Mouse (Mus musculus) liver, embryonic 16.5 days (tissue): ENCODE measurements around the gene Znfx1. TPM values are rescaled to one million over a fixed set of nuclear protein-coding genes. Genes with fewer than 3 reads are reported as not detected.

Experiments used
- ATAC-seq: fragments of 200-750 bp; cut with Nextera tagmentation; 2 replicates; pipeline ENCODE4 v1.8.0; 2017; ENCODE audit warnings: low read depth, mild to moderate bottlenecking, moderate number of reproducible peaks, moderate library complexity
- H3K27ac ChIP-seq: fragments of 300-500 bp; sonication (generic); 2 replicates; pipeline ENCODE4 v1.5.1; 2014; ENCODE audit warnings: mild to moderate bottlenecking, low read length
- H3K27me3 ChIP-seq: fragments of 300-500 bp; sonication (generic); 2 replicates; pipeline ENCODE4 v1.6.1; 2014; ENCODE audit warnings: low read depth, low read length, mixed read lengths; ENCODE audit not compliant: control insufficient read depth, insufficient read depth
- H3K36me3 ChIP-seq: fragments of 300-500 bp; sonication (generic); 2 replicates; pipeline ENCODE4 v1.6.1; 2014; ENCODE audit warnings: mild to moderate bottlenecking; ENCODE audit not compliant: control insufficient read depth, insufficient read depth
- H3K4me1 ChIP-seq: fragments of 300-500 bp; sonication (generic); 2 replicates; pipeline ENCODE4 v1.6.1; 2014; ENCODE audit warnings: low read depth, low read length, mixed read lengths; ENCODE audit not compliant: control insufficient read depth
- H3K4me2 ChIP-seq: fragments of 300-500 bp; sonication (generic); 2 replicates; pipeline ENCODE4 v1.6.1; 2014; ENCODE audit warnings: low read depth, low read length, mixed read lengths
- H3K4me3 ChIP-seq: fragments of 300-500 bp; sonication (generic); 2 replicates; pipeline ENCODE4 v1.5.1; 2014; ENCODE audit warnings: low read depth, mild to moderate bottlenecking, low read length
- H3K9ac ChIP-seq: fragments of 300-500 bp; sonication (generic); 2 replicates; pipeline ENCODE4 v1.6.1; 2014; ENCODE audit warnings: low read depth, low read length
- H3K9me3 ChIP-seq: fragments of 300-500 bp; sonication (generic); replicated peaks from 2 replicates; pipeline ENCODE4 v1.6.1; 2016; ENCODE audit warnings: low read length; ENCODE audit not compliant: control insufficient read depth
- WGBS: fragments of 180-500 bp; shearing (Covaris S2); extraction: QIAGEN DNeasy Blood & Tissue Kit; methylation state at CpG from one replicate; pipeline ENCODE4 v1.1.7; 2014; ENCODE audit not compliant: insufficient replicate concordance; 5-methylcytosine and 5-hydroxymethylcytosine counted together
- polyA plus RNA-seq: library from polyadenylated mRNA; unstranded; fragments of >200 nt; fragmentation: Nextera tagmentation; extraction: Ambion mirVana; gene quantifications from 2 replicates; pipeline ENCODE4 v1.2.1, GENCODE M21; 2015

The Znfx1 gene
- polyA plus RNA-seq: 10.2 and 11.8 TPM in 2 replicates

GRCm38 (mm10) chr2:167062965-167063880, at the start of gene Znfx1:
Znfx1 (minus strand) TSS chr2:167063015.
- Histone ChIP-seq H3K4me2 (peak within 1 kb of the TSS; percentile 79), H3K9me3 (no peaks in the 10 kb centered on the region), H3K9ac (peak within 1 kb of the TSS; percentile 89), H3K27me3 (no peaks in the 10 kb centered on the region), H3K27ac (peak within 1 kb of the TSS; percentile 93), H3K4me1 (peaks cover 36% of the 10 kb centered on the region), H3K36me3 (peaks cover 16% of the 10 kb centered on the region), H3K4me3 (peak within 1 kb of the TSS; percentile 83)
- ATAC-seq: peak; percentile 85
- WGBS: under 1% methylated on average over 51 of the region's 57 CpGs

DNA sequence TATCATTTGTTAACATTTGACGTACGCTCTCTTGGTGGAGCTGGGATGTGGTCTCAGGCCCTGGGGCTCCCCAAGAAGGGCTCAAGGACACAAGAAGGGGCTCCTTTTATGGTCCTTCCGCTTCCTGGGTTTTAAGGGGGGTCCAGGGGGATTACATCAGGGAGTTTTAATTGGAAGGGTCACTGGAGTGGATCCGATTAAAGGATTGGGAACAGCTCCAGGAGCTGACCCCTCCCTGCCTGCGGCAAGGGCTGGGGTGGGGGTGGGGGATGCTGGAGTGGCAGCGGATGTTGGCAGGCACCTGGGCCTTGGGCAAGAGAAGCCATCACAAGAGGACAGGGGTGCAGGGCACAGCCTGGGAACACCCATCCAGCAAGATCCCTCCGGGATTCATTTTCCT, 49.4 kb upstream of the Znfx1 start:
- Histone ChIP-seq H3K4me2 (no peak overlapping the region), H3K4me1 (no peaks in the 10 kb centered on the region), H3K9ac (no peak overlapping the region), H3K27ac (no peak overlapping the region), H3K36me3 (no peaks in the 10 kb centered on the region), H3K27me3 (no peaks in the 10 kb centered on the region), H3K9me3 (no peaks in the 10 kb centered on the region), H3K4me3 (no peak overlapping the region)
- WGBS: 51% methylated on average over 7 of the region's 7 CpGs
- ATAC-seq: no peak

- no peak overlapping the region for H3K4me2 ChIP-seq
- H3K36me3 ChIP-seq: no peaks in the 10 kb centered on the region
- H3K9me3 ChIP-seq: no peaks in the 10 kb centered on the region
- no peaks in the 10 kb centered on the region for H3K27me3 ChIP-seq
- H3K9ac ChIP-seq: no peak overlapping the region
- ATAC-seq: no peak
- no peak overlapping the region for H3K4me3 ChIP-seq
- H3K4me1 ChIP-seq: no peaks in the 10 kb centered on the region
- 66% methylated on average over 8 of the region's 8 CpGs for WGBS
- no peak overlapping the region for H3K27ac ChIP-seq
These were observed 46.7 kb upstream of the Znfx1 start for GRCm38 (mm10) chr2:167109506-167109905.

DNA sequence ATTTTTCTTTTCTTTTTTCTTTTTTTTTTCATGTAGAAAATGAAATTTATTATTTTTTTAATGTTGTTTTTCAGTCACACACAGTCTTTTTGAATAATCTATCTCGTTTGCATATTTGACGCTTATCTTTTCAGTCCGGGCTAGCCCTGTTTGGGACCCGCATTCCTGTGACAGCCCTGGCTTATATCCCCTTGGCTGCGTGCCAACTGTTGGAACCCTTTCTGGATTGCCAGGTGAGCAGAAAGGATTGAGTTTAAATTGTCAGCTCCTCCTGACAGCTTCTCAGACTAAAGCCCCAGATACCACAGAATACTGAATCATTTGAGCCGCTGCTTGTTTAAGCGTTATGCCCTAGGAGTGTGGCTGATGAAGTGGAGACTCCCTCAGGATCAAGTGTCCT, 40.7 kb upstream of the Znfx1 start:
- no peaks in the 10 kb centered on the region for H3K27me3 ChIP-seq
- H3K27ac ChIP-seq: no peak overlapping the region
- no peaks in the 10 kb centered on the region for H3K9me3 ChIP-seq
- WGBS: 67% methylated on average over 7 of the region's 7 CpGs
- no peak for ATAC-seq
- H3K9ac ChIP-seq: no peak overlapping the region
- no peak overlapping the region for H3K4me3 ChIP-seq
- no peaks in the 10 kb centered on the region for H3K4me1 ChIP-seq
- no peak overlapping the region for H3K4me2 ChIP-seq
- no peaks in the 10 kb centered on the region for H3K36me3 ChIP-seq

GRCm38 (mm10) chr2:167101743-167102441, 39.1 kb upstream of the Znfx1 start:
- Histone ChIP-seq H3K36me3 (no peaks in the 10 kb centered on the region), H3K4me1 (no peaks in the 10 kb centered on the region), H3K27me3 (no peaks in the 10 kb centered on the region), H3K9ac (no peak overlapping the region), H3K27ac (no peak overlapping the region), H3K9me3 (no peaks in the 10 kb centered on the region), H3K4me3 (peak overlapping the region; percentile 32), H3K4me2 (peak overlapping the region; percentile 54)
- WGBS: 30% methylated on average over 17 of the region's 17 CpGs
- ATAC-seq: peak; percentile 50; the same call in 1 of the 2 replicates

- no peak for ATAC-seq
- Histone ChIP-seq H3K4me1 (no peaks in the 10 kb centered on the region), H3K4me2 (no peak overlapping the region), H3K9me3 (no peaks in the 10 kb centered on the region), H3K27me3 (no peaks in the 10 kb centered on the region), H3K36me3 (no peaks in the 10 kb centered on the region), H3K9ac (no peak overlapping the region), H3K27ac (no peak overlapping the region), H3K4me3 (no peak overlapping the region)
- 56% methylated on average over 4 of the region's 4 CpGs for WGBS
These were observed 31.9 kb upstream of the Znfx1 start for GRCm38 (mm10) chr2:167094688-167095087.

- no peaks in the 10 kb centered on the region for H3K4me1 ChIP-seq
- H3K27me3 ChIP-seq: no peaks in the 10 kb centered on the region
- H3K4me2 ChIP-seq: no peak overlapping the region
- H3K9me3 ChIP-seq: no peaks in the 10 kb centered on the region
- no peaks in the 10 kb centered on the region for H3K36me3 ChIP-seq
- 22% methylated on average over 13 of the region's 13 CpGs for WGBS
- no peak overlapping the region for H3K9ac ChIP-seq
- no peak overlapping the region for H3K4me3 ChIP-seq
- no peak overlapping the region for H3K27ac ChIP-seq
- ATAC-seq: no peak
These were observed 30.5 kb upstream of the Znfx1 start for GRCm38 (mm10) chr2:167093171-167093900.

DNA sequence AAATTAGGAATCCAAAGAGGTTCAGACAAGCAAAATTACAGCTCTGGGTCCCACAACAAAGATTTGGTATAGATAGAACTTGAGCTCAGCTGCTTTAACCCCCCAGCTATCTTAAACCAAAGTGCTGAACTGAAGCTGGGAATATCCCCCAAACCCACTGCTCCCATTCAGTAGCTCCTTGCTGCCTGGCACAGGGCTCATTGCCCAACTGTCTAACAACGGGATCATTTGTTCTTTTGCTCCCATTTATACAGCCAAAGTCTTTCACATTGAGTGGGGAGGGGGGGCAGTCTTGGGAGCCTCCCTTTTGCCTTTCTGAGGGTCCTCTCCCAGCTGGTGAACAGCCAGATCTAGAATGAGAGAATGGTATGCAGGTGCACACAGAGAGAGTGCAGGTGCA, 27.5 kb upstream of the Znfx1 start:
- ATAC-seq: no peak

More for the DNA sequence above, 27.5 kb upstream of the Znfx1 start:
- H3K4me2 ChIP-seq: no peak overlapping the region
- no peaks in the 10 kb centered on the region for H3K36me3 ChIP-seq
- no peaks in the 10 kb centered on the region for H3K9me3 ChIP-seq
- H3K4me3 ChIP-seq: no peak overlapping the region
- WGBS: 56% methylated on average over 1 of the region's 1 CpGs
- H3K27ac ChIP-seq: no peak overlapping the region
- no peaks in the 10 kb centered on the region for H3K27me3 ChIP-seq
- H3K4me1 ChIP-seq: no peaks in the 10 kb centered on the region
- no peak overlapping the region for H3K9ac ChIP-seq
